Mouse (Mus musculus): ENCODE results near the gene Wrnip1.
"Not testable (repeated sequence)": the region's sequence is repeated elsewhere in the genome, so short reads cannot be mapped to it uniquely, and the experiment has no call there.

DNA sequence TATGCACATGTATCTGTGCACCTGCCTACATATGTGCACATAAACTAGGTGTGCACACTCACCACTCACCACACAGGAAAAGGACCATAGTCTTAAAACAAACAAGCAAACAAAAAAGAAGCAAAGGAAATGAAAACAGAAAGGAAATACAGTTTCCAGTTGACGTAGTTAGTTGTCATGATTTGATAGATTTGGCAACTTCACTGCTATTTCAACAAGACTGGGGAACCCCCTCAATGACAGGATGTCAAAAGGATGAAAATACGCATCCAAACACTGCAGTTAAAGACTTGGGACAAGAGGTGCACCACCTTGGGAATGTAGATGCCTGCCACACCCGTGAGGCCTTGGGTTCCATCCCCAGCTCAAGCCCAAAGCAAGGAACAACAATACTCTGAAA, 62.7 kb downstream of the Wrnip1 start:
- TF ChIP-seq CTCF, POLR2A (IDR thresholded peaks at IDR 0.05; ENCODE audit: extremely low read depth, insufficient read depth, low read length): not testable (repeated sequence)

Measured in cortical plate, adult 2 months (tissue).